Mouse (Mus musculus) liver, embryonic 14.5 days (tissue): ENCODE measurements at regions not wholly inside any gene's neighbourhood (a gene's known extent, or its start where the extent isn't known, plus 50 kb on each side); places are given as distances from the start of the nearest gene placed in this dataset.

Experiments used
- CTCF ChIP-seq: IDR thresholded peaks from 2 replicates; pipeline ENCODE4 v1.5.1; 2016; ENCODE audit warnings: antibody characterized with exemption, low read depth, control low read depth
- EP300 ChIP-seq: IDR thresholded peaks from 2 replicates; pipeline ENCODE4 v1.6.1; 2016; ENCODE audit warnings: antibody characterized with exemption, low read depth

DNA sequence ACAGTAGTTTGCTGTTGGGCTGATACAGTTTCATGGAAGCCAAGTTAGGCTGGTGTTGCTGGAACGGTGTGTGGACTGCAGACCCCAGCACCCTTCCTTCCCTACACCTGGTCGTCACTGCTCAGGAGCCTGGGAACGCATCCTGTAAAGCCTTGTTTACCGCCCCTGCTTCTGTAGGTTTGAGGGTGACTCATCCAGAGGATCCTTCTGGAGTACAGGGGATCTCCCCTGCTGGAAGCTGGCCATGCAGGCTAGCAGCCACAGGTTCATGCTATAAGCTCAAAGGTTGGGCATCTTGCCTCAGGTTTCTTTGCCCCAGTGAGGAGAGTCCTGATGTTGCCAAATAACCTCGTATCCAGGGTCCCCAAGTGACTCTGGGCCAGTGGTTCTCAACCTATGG lies 86.2 kb upstream of the Gpc1 start:
- TF ChIP-seq CTCF (no peak), EP300 (no peak)
